Mouse (Mus musculus) thymus, postnatal 0 days (tissue): Measurements from ENCODE around the gene Slc26a1. TPM values are rescaled to one million over a fixed set of nuclear protein-coding genes. Genes with fewer than 3 reads are reported as not detected.
"Not testable (repeated sequence)": the region's sequence is repeated elsewhere in the genome, so short reads cannot be mapped to it uniquely, and the experiment has no call there.

Source experiments
- DNase-seq: peaks from one replicate; pipeline ENCODE4 v3.0.0-alpha.2; 2015; ENCODE audit warnings: low spot score
- polyA plus RNA-seq: library from polyadenylated mRNA; unstranded; fragments of >200 nt; fragmentation: Nextera tagmentation; extraction: Ambion mirVana; gene quantifications from 2 replicates; pipeline ENCODE4 v1.2.1, GENCODE M21; 2015

Slc26a1 gene
- polyA plus RNA-seq, 1 experiment from 2014 or later: 0.20 TPM

DNA sequence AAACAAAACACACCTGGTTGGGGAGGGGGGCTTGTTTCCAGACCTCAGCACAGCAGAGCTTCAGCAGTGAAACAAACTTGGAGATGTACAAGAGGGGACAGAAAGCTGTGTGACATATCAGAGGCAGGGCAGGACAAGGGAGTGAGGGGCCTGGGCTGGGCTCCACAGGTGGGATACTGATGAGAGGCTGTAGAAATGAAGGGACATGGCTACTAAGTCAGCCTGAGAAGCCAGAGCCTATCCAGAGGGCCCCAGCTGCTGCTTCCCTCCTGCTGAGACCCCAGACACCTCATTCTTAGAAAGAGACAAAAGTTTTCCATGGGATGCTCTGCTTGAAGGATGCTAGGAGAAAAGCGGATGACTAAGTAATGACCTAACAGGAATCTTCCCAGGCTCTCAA, 16.8 kb downstream of the Slc26a1 start:
- DNase-seq: no peak

DNA sequence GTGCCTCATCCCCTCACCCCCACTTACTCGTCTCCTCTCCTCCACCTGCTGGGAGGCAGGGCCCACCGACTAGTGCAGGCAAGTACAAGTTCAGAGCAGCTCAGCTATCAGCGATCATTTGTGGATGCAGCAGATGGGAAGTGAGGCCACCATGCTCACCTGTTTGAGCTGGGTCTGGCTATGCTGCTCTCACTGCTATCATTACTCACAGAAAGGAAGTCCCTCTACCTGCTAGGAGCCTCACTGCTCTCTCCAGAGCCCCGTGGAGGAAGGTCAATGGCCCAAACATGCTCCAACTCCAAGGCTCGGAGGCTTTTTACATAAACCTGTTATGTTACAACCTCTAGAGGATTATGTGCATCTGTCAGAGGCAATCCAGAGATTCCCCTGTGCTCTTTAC, 18.0 kb downstream of the Slc26a1 start:
- DNase-seq: no peak

DNA sequence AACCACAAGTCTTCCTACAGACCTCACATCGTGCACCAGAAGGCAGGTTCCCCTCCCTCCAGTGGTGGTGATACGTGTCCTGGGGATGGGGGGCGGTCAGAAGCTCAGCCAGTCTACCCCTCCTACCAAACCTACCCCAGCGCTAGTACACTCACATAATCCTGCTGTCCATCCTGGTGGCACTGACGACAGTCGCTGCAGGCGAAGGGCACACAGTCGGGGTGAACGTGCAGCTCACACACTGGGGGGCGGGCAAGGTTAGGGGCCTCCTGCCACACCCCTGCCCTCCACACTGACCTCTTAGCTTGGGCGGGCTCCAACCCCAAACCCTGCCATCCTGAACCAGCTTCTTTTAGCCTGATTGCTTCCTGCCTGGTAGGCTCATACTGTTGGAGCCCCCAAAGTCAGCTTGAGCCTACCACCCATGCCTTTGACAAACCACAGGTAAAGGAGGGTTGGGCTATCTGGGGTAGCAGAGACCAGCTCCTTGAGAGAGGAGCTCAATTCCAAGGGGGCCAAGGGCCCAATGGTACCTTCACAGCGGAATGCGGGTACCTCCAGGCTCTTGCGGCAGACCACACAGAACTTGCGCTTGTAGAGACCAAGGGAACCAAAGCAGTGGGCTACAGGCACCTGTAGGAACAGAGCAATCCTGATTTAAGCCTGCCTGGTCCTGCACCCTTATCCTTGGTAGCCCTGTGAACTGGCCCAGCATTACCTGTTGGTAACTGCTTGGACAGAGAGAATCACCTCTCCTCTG, 19.3 kb downstream of the Slc26a1 start:
- DNase-seq: no peak

DNA sequence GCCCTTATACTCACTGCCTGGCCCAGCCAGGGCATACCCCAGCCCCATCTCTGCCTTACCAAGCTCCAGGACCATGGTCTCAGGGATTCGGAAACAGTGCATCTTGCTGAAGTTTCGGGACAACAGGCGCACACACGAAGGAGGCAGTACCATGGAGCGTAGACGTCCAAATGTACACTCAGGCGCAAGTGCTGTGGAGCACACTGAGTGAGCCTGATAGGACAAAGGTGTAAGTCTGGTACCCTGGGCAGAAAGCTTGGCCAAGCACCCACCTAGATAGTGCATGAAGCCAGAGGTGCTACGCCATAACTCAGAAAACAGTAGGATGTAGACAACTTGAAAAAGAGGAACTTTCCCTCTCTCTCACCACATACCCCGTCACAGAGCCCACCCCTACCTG, 20.0 kb downstream of the Slc26a1 start:
- DNase-seq: no peak

DNA sequence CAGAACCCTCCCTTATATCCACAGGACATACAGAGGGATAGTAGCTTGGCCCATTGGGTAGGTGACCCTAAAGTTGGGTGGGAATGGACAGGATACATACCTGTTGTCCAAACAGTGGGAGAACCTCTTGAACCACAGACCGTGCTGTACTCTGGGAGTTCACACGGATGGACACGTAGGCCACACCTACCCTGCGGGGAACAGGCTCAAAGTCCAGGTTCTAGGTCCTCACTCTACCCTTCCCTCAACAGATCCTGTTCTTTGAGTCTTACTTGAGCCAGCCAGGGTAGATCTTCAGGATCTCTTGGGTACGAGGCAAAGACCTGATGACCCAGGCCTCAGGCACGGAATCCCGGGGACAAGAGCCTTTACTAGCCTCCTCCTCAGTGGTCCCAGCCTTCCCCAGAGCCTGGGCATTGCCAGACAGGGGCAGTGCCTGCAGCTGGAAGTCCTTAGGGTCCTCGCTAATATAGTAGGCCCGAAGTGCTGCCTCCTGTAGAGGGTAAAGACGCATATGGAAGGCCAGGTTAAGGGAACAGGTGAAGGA, 20.9 kb downstream of the Slc26a1 start:
- no peak for DNase-seq

DNA sequence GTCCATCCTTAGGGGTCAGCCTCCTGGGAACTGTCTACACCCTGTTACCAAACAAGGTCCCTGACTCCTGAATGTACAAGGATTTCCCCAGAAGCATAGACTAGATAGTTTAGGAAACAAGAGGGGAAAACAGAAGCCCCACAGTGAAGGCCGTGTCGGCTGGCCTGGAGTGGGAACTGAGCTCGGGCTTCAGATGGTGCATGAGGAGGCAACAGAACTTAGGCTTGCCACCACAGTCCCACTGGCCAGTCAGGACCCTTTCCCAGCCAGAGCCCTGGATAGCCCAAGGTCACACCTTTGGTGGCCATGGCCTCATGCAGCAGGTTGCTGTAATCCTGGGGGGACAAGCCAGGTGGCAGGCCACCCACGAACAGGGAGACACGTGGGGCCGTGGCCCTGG, 22.0 kb downstream of the Slc26a1 start:
- no peak for DNase-seq

DNA sequence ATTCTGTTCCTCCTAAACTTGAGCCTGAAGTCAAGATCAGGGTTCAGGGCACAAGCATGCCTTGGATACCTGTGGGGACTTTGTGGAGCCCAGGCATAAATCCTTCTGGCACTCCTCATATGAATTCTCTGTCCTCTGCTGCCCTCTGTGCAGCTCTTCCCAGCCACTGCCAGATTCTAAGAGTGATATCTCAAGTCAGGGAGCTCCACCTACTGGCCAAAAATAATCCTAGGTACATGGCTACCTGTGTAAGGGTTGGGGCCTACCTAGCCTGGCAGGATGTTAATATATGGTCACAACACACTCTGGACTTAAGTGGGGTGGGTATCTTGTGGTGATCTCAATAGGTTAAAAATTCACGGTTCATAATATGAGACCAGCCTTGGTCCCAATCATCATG, 23.5 kb downstream of the Slc26a1 start:
- peak; percentile 76 for DNase-seq

DNA sequence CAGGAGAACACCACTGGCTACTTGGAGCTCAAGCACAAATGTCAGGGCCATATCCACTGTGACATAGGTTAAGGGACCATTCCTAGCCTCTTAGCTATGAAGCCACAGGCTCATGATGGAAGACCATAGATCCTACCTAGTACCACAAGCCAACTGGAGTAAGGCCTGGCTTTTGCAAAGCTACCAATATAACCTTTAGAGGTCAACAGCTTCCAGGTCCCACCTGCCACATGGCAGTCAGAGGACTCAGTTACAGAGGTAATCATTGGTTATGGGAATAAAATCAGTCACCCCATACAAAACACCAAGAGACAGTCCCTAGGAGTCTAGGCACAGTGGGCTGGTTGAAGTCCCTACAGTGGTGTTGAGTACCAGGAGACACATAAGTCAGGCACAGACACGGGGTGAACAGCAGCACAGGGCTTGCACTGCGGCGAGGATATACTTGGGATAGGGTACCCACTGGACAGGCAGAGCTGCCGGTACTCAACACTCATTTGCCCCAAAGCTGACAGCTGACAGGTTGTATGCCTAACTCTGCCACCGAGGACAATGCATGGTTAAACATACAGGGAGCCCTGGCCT, 24.1 kb downstream of the Slc26a1 start:
- no peak for DNase-seq

DNA sequence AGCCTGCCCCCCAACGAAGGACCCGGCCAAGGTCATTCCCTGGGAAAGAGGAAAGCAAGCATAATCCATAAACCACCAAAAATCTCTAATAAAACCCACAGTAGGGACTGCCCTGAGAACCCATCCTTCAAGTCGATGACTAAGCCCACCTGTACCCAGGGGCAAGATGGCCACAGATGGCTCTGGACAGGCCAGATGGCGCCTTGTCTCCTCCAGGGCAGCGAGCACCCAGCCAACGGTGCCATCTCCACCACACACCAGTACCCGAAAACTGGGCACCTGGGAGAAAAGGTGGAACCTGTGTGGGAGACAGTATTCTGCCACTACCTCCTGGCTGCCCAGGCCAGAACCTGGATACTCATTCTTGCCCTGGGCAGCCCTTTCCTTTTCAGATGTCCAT, 25.0 kb downstream of the Slc26a1 start:
- no peak for DNase-seq

DNA sequence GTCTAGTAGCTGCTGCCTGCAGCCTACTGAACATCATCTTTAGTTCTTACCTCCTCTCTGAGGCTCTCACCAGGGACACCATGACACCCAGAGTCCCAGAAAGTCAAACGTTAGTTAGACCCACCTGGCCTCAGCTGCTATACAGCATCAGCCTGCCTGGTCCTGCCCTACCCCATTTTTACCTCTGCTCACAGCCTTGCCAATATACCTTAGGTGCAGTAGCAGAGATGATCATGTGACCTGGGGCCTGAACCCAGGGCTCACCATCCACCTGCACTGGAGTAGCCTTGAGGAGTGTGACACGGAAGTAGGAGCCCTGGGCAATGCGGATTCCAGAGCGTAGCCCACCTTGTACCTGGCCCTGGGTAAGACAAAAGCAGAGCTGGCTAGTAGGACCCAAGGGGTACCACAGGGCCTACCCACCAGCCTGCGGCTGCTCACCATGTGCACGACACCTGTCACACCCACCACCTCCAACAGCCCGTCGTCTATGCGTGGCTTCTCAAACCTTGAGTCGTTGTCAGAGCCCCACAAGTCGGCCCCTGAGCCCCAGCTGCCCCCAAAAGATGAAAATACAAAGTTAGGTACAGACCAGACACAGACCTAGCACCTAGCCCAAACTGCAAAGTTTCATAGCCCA, 26.3 kb downstream of the Slc26a1 start:
- DNase-seq: no peak

DNA sequence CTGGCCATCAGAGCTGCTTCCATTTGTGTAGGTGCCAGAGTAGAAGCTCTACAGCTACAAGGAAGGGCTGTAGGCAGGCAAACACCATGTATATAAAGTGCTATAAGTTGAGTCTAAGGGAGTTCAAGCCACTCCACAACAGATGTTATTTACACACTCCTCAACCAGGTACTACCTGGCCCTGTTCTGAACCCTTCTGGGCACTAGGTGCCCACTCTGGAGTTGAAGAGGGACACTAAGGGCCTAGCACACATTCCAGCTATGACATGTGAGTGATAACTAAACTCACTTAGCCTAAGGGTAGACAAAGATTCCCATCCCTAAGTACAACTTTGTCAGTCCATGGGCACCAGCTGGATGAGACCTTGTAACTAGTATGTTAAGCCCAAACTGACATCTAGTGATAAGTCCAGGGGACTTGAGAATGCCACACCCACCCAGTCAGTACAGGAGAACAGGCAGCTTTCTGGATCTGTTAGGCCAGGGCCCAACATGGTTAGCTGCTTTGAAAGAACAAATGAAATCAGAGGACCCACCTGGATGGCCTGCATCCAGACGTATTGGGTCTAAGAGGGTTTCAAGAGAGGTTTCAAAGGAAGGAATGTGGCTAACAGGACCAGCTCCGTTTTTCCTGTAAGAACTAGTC, 27.4 kb downstream of the Slc26a1 start:
- no peak for DNase-seq

DNA sequence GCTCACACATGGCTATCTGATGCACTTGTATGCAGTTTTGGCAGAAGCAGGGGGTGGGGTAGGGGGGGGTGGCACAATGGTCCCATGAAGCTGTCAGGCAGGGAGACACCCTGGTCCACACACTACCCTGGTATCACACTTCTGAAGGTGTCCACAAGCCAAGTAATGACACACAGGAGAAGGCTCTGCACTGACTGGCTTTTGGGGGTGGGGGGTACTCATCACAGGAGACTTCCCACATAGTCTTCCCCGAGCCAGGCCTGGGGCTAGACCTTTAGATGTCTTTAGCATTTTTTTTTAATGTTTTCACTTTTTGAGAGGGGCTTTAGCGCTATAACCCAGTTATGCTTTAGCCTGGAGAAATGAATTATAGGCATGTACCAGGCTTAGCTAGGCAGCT, 28.1 kb downstream of the Slc26a1 start:
- no peak for DNase-seq

DNA sequence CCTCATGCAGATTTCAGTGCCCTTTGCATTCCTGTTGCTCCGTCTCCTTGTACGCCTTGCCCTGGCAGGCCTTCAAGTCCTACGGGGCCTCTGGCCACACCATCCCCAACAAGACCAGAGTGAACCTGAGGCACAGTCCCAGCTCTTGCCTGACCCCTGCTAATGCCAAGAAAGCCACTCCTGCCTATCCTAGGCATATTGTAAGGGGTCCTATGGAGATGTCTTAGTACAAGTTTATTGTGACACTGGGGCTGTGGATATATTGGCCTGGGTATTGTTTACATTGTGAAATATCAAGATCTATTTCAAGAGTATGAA, 29.1 kb downstream of the Slc26a1 start:
- no peak for DNase-seq

DNA sequence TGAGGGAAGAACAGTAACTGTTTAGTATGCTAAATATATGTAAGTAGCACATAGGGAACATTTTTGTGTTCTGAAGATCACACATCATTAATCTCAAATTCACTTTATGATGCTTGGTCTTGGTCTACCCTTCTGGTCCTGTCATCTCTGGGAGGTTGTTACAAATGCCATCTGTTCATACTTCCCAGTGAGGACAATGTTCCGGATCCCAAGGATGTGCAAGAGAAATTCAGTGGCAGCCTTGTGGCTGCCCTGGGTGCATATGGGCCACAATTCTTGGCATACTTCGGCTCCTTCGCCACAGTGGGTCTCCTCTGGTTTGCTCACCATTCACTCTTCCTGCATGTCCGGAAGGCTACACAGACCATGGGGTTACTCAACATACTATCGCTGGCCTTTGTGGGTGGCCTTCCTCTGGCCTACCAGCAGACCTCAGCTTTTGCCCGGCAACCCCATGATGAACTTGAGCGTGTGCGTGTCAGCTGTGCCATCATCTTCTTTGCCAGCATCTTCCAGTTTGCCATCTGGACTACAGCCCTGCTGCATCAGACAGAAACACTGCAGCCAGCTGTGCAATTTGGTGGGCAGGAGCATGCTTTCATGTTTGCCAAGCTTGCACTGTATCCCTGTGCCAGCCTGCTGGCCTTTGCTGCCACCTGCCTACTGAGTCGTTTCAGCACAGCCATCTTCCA, 29.6 kb downstream of the Slc26a1 start:
- DNase-seq: no peak

DNA sequence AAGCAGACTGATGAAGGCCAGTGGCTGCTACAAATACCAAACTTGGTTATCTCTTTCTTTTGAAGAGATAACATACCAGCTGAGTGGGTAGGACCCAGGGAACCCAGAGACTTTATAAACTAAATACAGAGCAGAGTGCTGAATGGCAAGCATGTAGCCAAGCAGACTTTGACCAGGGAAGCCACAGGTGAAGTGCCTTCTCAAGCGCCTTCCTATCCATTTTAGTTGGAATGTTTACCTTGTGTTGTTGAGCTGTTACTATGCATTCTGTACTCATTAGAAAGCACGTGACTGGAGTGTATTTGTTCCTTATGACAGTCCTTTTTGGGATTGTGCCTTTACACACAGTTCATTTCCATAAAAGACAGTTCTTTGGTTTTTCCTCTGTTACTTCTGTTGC, 31.7 kb downstream of the Slc26a1 start:
- DNase-seq: no peak

DNA sequence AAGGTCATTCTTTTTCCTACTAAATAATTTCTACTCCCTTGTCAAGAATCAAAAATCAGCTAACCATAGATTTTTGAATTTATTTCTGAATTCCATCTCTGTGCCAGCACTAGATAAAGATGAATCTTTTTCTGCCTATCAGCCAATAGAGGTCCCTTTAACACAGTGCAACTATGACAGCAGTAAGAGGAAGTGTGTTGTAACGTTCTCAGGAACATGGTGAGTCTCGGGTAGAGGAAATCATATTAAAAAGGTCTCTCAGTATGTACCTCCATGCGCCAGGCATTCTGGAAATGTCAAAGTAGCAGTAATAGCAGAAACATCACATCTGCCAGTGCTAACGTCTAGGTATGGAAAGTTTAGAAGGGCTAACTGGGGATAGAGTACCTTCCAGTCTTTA, 39.2 kb downstream of the Slc26a1 start:
- no peak for DNase-seq

DNA sequence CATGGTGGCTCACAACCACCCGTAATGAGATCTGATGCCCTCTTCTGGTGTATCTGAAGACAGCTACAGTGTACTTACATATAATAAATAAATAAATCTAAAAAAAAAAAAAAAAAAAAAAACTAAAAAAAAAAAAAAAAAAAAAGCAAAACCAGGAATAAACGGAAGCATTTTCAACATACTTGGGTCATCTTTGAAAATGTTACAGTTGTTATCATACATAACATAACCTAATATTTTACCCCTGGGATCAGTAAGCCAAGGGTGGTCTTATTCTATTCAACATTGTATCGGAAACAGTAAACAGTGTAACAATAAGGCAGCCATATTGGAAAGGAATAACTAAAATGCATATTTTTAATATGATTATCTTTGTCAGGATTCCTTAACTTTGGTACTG, 41.3 kb downstream of the Slc26a1 start:
- DNase-seq: not testable (repeated sequence)

DNA sequence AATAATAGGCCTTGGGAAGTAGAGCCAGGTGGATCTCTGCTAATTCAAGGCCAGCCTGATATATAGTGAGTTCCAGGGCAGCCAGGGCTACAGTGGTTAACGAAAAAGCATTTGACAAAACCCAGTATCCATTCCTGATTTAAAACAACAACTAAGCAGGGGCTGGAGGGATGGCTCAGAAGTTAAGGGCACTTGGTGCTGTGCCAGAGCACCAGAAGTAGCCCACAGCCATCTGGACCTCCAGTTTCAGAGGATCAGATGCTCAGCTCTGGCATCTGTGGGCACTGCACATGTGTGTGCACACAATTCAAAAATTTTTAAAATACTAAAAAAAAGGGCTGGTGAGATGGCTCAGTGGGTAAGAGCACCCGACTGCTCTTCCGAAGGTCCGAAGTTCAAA, 41.7 kb downstream of the Slc26a1 start:
- DNase-seq: no peak

DNA sequence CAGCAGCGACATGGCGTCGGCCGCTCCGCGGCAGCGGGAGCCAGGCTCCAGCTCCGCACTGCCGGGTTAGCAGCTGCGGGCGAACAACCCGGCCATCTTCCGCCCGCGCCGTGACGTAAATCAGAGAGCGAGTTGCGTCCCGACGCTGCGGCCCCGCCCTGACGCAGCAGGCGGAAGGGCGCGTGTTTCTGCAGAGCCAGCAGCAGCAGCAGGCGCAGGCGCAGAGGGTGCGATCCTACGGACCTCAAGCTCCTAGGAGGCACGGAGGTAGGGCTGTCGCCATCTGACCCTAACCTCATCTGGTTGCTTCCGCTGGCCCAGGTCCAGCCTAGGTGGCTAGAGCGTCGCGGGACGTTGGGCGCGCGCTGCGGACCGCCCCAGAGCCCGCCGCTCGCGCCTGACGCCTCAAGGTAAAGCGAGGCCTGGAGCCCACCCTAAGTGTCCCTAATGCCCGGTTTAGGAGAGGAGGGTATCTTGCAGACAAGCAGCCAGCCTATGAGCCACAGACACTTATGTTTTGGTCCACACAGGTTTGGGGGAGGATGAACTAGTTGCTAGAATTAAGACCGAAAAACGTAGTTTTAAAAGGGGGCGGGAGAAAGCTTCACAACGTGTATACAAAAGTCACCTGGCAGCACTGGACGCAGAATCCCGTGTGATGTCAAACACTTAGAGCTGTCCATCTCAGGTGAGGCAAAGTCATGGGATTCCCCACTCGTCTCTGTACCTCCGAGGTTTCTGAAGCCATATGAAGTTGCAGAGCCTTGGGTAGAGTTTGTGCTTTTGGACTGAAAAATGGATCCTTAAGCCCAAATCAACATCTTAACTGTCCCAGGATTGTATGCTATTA, 45.5 kb downstream of the Slc26a1 start, which contains the start of the genes Gak and Tmem175:
TSS of gene Gak (minus strand) at position 122 of the 850 bp plus-strand sequence.
TSS of gene Tmem175 (plus strand) at position 137 of the 850 bp plus-strand sequence.
- DNase-seq: peak; percentile 97

DNA sequence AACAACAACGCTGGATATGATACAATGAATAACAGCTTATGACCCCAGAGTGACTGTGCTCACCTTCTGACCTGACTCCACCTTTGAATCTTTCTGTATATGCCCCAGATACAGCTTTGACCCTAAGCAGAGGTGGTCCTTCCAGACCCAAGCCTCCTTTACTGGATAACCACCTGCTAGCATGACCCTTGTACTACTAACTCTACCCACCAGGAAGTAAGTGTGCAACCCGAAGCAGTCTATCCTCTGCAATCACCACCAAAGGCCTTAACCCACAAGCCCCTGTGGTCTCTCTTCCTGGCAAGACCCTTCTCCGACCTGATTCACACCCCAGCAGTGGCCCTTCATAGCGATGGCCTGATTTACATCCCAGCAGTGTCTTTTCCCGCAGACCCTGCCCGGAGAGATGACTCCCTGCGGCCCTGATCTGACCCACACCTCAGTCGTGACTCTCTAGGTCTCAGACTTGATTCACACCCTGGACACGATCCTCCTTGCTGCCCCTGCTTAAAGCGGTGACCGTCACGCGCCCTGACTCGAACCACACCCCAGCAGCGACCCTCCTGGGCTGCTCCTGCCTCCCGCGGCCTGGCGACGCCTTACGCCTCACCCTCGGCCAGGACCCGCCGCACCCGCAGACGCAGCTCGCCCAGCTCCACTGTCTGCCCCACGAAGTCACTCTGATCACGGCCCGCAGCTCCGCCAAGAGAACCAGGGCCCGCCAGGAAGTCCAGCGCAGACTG, 46.3 kb downstream of the Slc26a1 start:
- DNase-seq: peak; percentile 48
